Mouse (Mus musculus) left cerebral cortex, adult 8-10 months (tissue): ENCODE results near the gene Ubtd2. TPM values are rescaled to one million over a fixed set of nuclear protein-coding genes. Genes with fewer than 3 reads are reported as not detected.

Source experiments
- DNase-seq, 2 experiments: peaks; one replicate each; pipeline ENCODE4 v3.0.0; 2022; ENCODE audit warnings: low spot score in 2 of 2
- total RNA-seq, 4 experiments: library from RNA; stranded (reverse); gene quantifications; 2 replicates each; pipeline ENCODE4 v1.2.4; 2022

Ubtd2 gene
- total RNA-seq, 4 experiments from 2014 or later: 34.5 to 39.8 (median 38.7) TPM

GRCm38 (mm10) chr11:32544041-32544440 is 88.9 kb downstream of the Ubtd2 start:
- DNase-seq: no peak

- no peak for DNase-seq
Measured at GRCm38 (mm10) chr11:32544497-32544896, 89.3 kb downstream of the Ubtd2 start.

GRCm38 (mm10) chr11:32545605-32546004 is 90.4 kb downstream of the Ubtd2 start:
- no peak for DNase-seq

- DNase-seq: no peak
Measured at GRCm38 (mm10) chr11:32546483-32546882, 91.3 kb downstream of the Ubtd2 start.

GRCm38 (mm10) chr11:32547391-32547947 is 92.3 kb downstream of the Ubtd2 start:
- no peak for DNase-seq

GRCm38 (mm10) chr11:32548240-32548639 is 93.1 kb downstream of the Ubtd2 start:
- DNase-seq: no peak

GRCm38 (mm10) chr11:32549236-32549635 is 94.1 kb downstream of the Ubtd2 start:
- no peak for DNase-seq

- DNase-seq: no peak
Measured at GRCm38 (mm10) chr11:32550102-32550501, 94.9 kb downstream of the Ubtd2 start.

- no peak for DNase-seq
Measured at GRCm38 (mm10) chr11:32551056-32551455, 95.9 kb downstream of the Ubtd2 start.

- DNase-seq: no peak
Measured at GRCm38 (mm10) chr11:32551579-32552297, 96.6 kb downstream of the Ubtd2 start.

- no peak for DNase-seq
Measured at GRCm38 (mm10) chr11:32552401-32553090, 97.4 kb downstream of the Ubtd2 start.

GRCm38 (mm10) chr11:32553311-32554140 is 98.4 kb downstream of the Ubtd2 start:
- DNase-seq: no peak

- DNase-seq: no peak
Measured at GRCm38 (mm10) chr11:32554141-32555091, 99.2 kb downstream of the Ubtd2 start.

- DNase-seq: no peak
Measured at GRCm38 (mm10) chr11:32555103-32555689, 100.0 kb downstream of the Ubtd2 start.

GRCm38 (mm10) chr11:32556333-32556990 is 101.3 kb downstream of the Ubtd2 start:
- DNase-seq: no peak

GRCm38 (mm10) chr11:32558026-32558425 is 102.9 kb downstream of the Ubtd2 start:
- DNase-seq: no peak

GRCm38 (mm10) chr11:32558677-32559076 is 103.5 kb downstream of the Ubtd2 start:
- DNase-seq: no peak

- no peak for DNase-seq
Measured at GRCm38 (mm10) chr11:32560015-32560770, 105.0 kb downstream of the Ubtd2 start.
